Mouse (Mus musculus) left cerebral cortex, adult 11 months (tissue): ENCODE data around the gene Gm21887.
"Not testable (repeated sequence)": the region's sequence is repeated elsewhere in the genome, so short reads cannot be mapped to it uniquely, and the experiment has no call there.

ENCODE experiments used
- DNase-seq: peaks from one replicate; pipeline ENCODE4 v3.0.0; 2022; ENCODE audit warnings: low spot score

Gm21887 gene

GRCm38 (mm10) chrX:170009016-170009750 lies at the start of gene Gm21887:
Gene Gm21887, plus strand, starts transcription at chrX:170009659.
- peak; percentile 95 for DNase-seq

- no peak for DNase-seq
Measured at GRCm38 (mm10) chrX:169969337-169969736, 40.1 kb upstream of the Gm21887 start.

- peak; percentile 14 for DNase-seq
Measured at GRCm38 (mm10) chrX:169969765-169970164, 39.7 kb upstream of the Gm21887 start.

GRCm38 (mm10) chrX:169970546-169970945 lies 38.9 kb upstream of the Gm21887 start:
- peak; percentile 5 for DNase-seq

GRCm38 (mm10) chrX:169971562-169971961 lies 37.9 kb upstream of the Gm21887 start:
- peak; percentile 22 for DNase-seq

GRCm38 (mm10) chrX:169972131-169972530 lies 37.3 kb upstream of the Gm21887 start:
- peak; percentile 7 for DNase-seq

GRCm38 (mm10) chrX:169972791-169973494 lies 36.5 kb upstream of the Gm21887 start:
- DNase-seq, result peak; percentile 13

GRCm38 (mm10) chrX:169973806-169974205 lies 35.7 kb upstream of the Gm21887 start:
- peak; percentile 43 for DNase-seq

GRCm38 (mm10) chrX:169974456-169974855 lies 35.0 kb upstream of the Gm21887 start:
- not testable (repeated sequence) for DNase-seq

- peak; percentile 30 for DNase-seq
Measured at GRCm38 (mm10) chrX:169974974-169975373, 34.5 kb upstream of the Gm21887 start.

- peak; percentile 35 for DNase-seq
Measured at GRCm38 (mm10) chrX:169975681-169976131, 33.8 kb upstream of the Gm21887 start.

- DNase-seq, result peak; percentile 17
Measured at GRCm38 (mm10) chrX:169976340-169976739, 33.1 kb upstream of the Gm21887 start.

- peak; percentile 47 for DNase-seq
Measured at GRCm38 (mm10) chrX:169977856-169978435, 31.5 kb upstream of the Gm21887 start.

GRCm38 (mm10) chrX:169978436-169979381 lies 30.8 kb upstream of the Gm21887 start:
- peak; percentile 76 for DNase-seq

GRCm38 (mm10) chrX:169979461-169980202 lies 29.8 kb upstream of the Gm21887 start:
- DNase-seq, result peak; percentile 65

GRCm38 (mm10) chrX:169980203-169980556 lies 29.3 kb upstream of the Gm21887 start:
- DNase-seq, result peak; percentile 43

GRCm38 (mm10) chrX:169980809-169981289 lies 28.6 kb upstream of the Gm21887 start:
- no peak for DNase-seq

GRCm38 (mm10) chrX:169981761-169982181 lies 27.7 kb upstream of the Gm21887 start:
- DNase-seq, result peak; percentile 60

GRCm38 (mm10) chrX:169982606-169983400 lies 26.7 kb upstream of the Gm21887 start:
- DNase-seq, result not testable (repeated sequence)
